Mouse (Mus musculus) erythroblast, embryonic 14.5 days (primary cell): ENCODE measurements around the gene Arsb.

Source experiments
- GATA1 ChIP-seq: IDR thresholded peaks from 2 replicates; pipeline ENCODE4 v1.6.1; 2012; ENCODE audit warnings: low read length, inconsistent platforms, mixed read lengths
- TAL1 ChIP-seq: IDR thresholded peaks from 3 replicates; pipeline ENCODE4 v1.6.1; 2012; ENCODE audit warnings: low read length, inconsistent platforms, mixed read lengths

- TF ChIP-seq GATA1 (no peak), TAL1 (no peak)
Observed at GRCm38 (mm10) chr13:93839137-93839630, 67.8 kb downstream of the Arsb start.
